12 mouse cellular contexts compared by ENCODE assay signal in genomic region chr14:77626557-77627507, GRCm38 (mm10).
A peak's percentile ranks its signal among the peaks of the same experiment; 100 is the strongest.
DNase-seq lines count a peak whose midpoint lies in the region; ATAC-seq and TF ChIP-seq lines count a peak whose summit lies in the region.
"Had no signal": no experiment of that assay in that cellular context is flagged by ENCODE, and none has a peak within 500 bp of the region (broad histone marks: within the 10 kb centered on the region; RNA-seq: fewer than 3 reads in every experiment).

No protein-coding gene starts in this region.

- H3K4me2 ChIP-seq in forebrain, embryonic 14.5 days (ENCODE audit: low read length) = no peak overlapping the region
- H3K4me2 ChIP-seq in neural tube, embryonic 14.5 days (ENCODE audit: low read depth, low read length) = no peak overlapping the region
- H3K4me2 ChIP-seq: heart, embryonic 11.5 days; limb, embryonic 15.5 days had no signal

- peak; percentile 73 for ATAC-seq in forebrain, embryonic 14.5 days
- peak; percentile 31; the same call in 1 of the 2 replicates for ATAC-seq in neural tube, embryonic 14.5 days (ENCODE audit: low read depth)

- no peak overlapping the region for H3K9ac ChIP-seq in forebrain, embryonic 14.5 days (ENCODE audit: low read length)
- no peak overlapping the region for H3K9ac ChIP-seq in neural tube, embryonic 14.5 days (replicated peaks; ENCODE audit: low read depth, low read length)
- H3K9ac ChIP-seq: limb, embryonic 15.5 days had no signal

- no peaks in the 10 kb centered on the region for H3K9me3 ChIP-seq in forebrain, embryonic 14.5 days (replicated peaks; ENCODE audit: control insufficient read depth, low read length)
- no peaks in the 10 kb centered on the region for H3K9me3 ChIP-seq in limb, embryonic 10.5 days (replicated peaks)
- H3K9me3 ChIP-seq in neural tube, embryonic 14.5 days (ENCODE audit: control insufficient read depth, low read length) = no peaks in the 10 kb centered on the region
- H3K9me3 ChIP-seq: limb, embryonic 15.5 days had no signal

- H3K36me3 ChIP-seq in forebrain, embryonic 14.5 days (ENCODE audit: control insufficient read depth, insufficient read depth, low read length) = no peaks in the 10 kb centered on the region
- no peaks in the 10 kb centered on the region for H3K36me3 ChIP-seq in limb, embryonic 10.5 days
- H3K36me3 ChIP-seq in neural tube, embryonic 14.5 days (ENCODE audit: control insufficient read depth, insufficient read depth, low read length) = no peaks in the 10 kb centered on the region
- H3K36me3 ChIP-seq: limb, embryonic 15.5 days had no signal

- no peak for TF ChIP-seq CTCF in layer of hippocampus, adult 2 months (conservative IDR thresholded peaks at IDR 0.05)

- peak; percentile 42 for DNase-seq in embryo, embryonic 11 days
- peak; percentile 88 for DNase-seq in forebrain, embryonic 14.5 days (ENCODE audit: low spot score)
- DNase-seq in limb, embryonic 10.5 days (ENCODE audit: low spot score) = no peak
- DNase-seq in T-cell, adult 2 months (ENCODE audit: low spot score) = no peak
- DNase-seq in layer of hippocampus, adult 2 months (ENCODE audit: low spot score in 2 of 2) = no peak
- no peak for DNase-seq in spleen, postnatal 36 days (ENCODE audit: low spot score in 2 of 2)
- DNase-seq: cerebellum, adult 9-11 months; kidney, postnatal 4 days; lung, postnatal 10 days had no signal

- H3K4me3 ChIP-seq in forebrain, embryonic 14.5 days (ENCODE audit: low read depth, low read length) = no peak overlapping the region
- no peak overlapping the region for H3K4me3 ChIP-seq in limb, embryonic 10.5 days
- H3K4me3 ChIP-seq in neural tube, embryonic 14.5 days (ENCODE audit: low read depth, low read length) = no peak overlapping the region
- no peak overlapping the region for H3K4me3 ChIP-seq in layer of hippocampus, adult 2 months
- H3K4me3 ChIP-seq: limb, embryonic 15.5 days had no signal

- 7% methylated on average over 12 of the region's 12 CpGs for WGBS in forebrain, embryonic 14.5 days
- WGBS in limb, embryonic 10.5 days = 70% methylated on average over 12 of the region's 12 CpGs
- 18% methylated on average over 12 of the region's 12 CpGs for WGBS in neural tube, embryonic 14.5 days

- H3K27me3 ChIP-seq in forebrain, embryonic 14.5 days (replicated peaks; ENCODE audit: control insufficient read depth, insufficient read depth, low read length) = no peaks in the 10 kb centered on the region
- no peaks in the 10 kb centered on the region for H3K27me3 ChIP-seq in limb, embryonic 10.5 days (ENCODE audit: low read depth, poor library complexity, severe bottlenecking)
- H3K27me3 ChIP-seq in neural tube, embryonic 14.5 days (ENCODE audit: control insufficient read depth, insufficient read depth, low read length) = no peaks in the 10 kb centered on the region
- H3K27me3 ChIP-seq: limb, embryonic 15.5 days had no signal

- peaks cover 20% of the 10 kb centered on the region for H3K4me1 ChIP-seq in forebrain, embryonic 14.5 days (ENCODE audit: control insufficient read depth, insufficient read depth, low read length)
- H3K4me1 ChIP-seq in limb, embryonic 10.5 days = peaks cover 14% of the 10 kb centered on the region
- 0 out of 2 replicates have a peak, but pooled peaks cover 2% of the 10 kb centered on the region for H3K4me1 ChIP-seq in neural tube, embryonic 14.5 days (ENCODE audit: control insufficient read depth, insufficient read depth, low read length)

- peak overlapping the region; percentile 63 for H3K27ac ChIP-seq in forebrain, embryonic 14.5 days (ENCODE audit: low read depth, low read length)
- 0 out of 2 replicates have a peak overlapping the region, but pooled peaks have one; percentile 37 for H3K27ac ChIP-seq in limb, embryonic 10.5 days
- peak overlapping the region; percentile 44; the same call in 1 of the 2 replicates for H3K27ac ChIP-seq in neural tube, embryonic 14.5 days (ENCODE audit: low read depth, low read length)
- no peak overlapping the region for H3K27ac ChIP-seq in layer of hippocampus, adult 2 months
- H3K27ac ChIP-seq: limb, embryonic 15.5 days had no signal

Comparison
In these comparisons a context has a peak if more than half of its experiments do, and no peak if none do; other contexts are left out.
1. DNase-seq: peak in embryo, embryonic 11 days (single experiment) and forebrain, embryonic 14.5 days (single experiment); none in limb, embryonic 10.5 days (single experiment), T-cell, adult 2 months (single experiment), layer of hippocampus, adult 2 months (0 of 2) and spleen, postnatal 36 days (0 of 2).